Mouse (Mus musculus): ENCODE data around the gene Trim17.
"Not testable (repeated sequence)": the region's sequence is repeated elsewhere in the genome, so short reads cannot be mapped to it uniquely, and the experiment has no call there.

Trim17 gene

DNA sequence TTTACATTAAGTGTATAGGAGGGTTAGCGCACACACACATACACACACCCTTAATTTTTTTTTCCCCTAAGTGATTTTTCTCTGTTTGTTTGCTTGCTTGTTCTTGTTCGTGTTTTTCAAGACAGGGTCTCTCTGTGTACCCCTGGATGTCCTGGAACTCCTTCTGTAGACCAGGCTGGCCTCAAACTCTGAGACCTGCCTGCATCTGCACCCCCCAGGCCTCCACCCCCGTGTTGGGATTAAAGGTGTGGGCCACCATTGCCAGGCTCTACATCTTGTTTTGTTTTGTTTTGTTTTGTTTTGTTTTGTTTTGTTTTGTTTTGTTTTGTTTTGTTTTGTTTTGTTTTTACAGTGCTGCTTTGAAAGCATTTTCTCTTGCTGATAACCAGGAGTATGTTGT, 7.2 kb upstream of the Trim17 start:
- ATAC-seq (ENCODE audit: insufficient number of reproducible peaks, low FRiP score, low TSS enrichment) = no peak

GRCm38 (mm10) chr11:58947798-58948528, 6.5 kb upstream of the Trim17 start:
- 0 out of 2 replicates have a peak, but pooled peaks have one; percentile 39 for ATAC-seq (ENCODE audit: insufficient number of reproducible peaks, low FRiP score, low TSS enrichment)

- peak; percentile 91 for ATAC-seq (ENCODE audit: insufficient number of reproducible peaks, low FRiP score, low TSS enrichment)
These were observed 5.7 kb upstream of the Trim17 start, which contains the start of gene Hist3h2ba for GRCm38 (mm10) chr11:58948542-58949479. Gene Hist3h2ba (plus strand): TSS chr11:58948920.

- ATAC-seq (ENCODE audit: insufficient number of reproducible peaks, low FRiP score, low TSS enrichment) = no peak
These were observed 4.7 kb upstream of the Trim17 start for GRCm38 (mm10) chr11:58949480-58950431.

GRCm38 (mm10) chr11:58951210-58951609, 3.3 kb upstream of the Trim17 start:
- no peak for ATAC-seq (ENCODE audit: insufficient number of reproducible peaks, low FRiP score, low TSS enrichment)

- no peak for ATAC-seq (ENCODE audit: insufficient number of reproducible peaks, low FRiP score, low TSS enrichment)
These were observed 925 bp upstream of the Trim17 start for GRCm38 (mm10) chr11:58953351-58954169.

GRCm38 (mm10) chr11:58954170-58954419, 390 bp upstream of the Trim17 start:
- not testable (repeated sequence) for ATAC-seq (ENCODE audit: insufficient number of reproducible peaks, low FRiP score, low TSS enrichment)

- peak; percentile 12; the same call in 1 of the 2 replicates for ATAC-seq (ENCODE audit: insufficient number of reproducible peaks, low FRiP score, low TSS enrichment)
These were observed 820 bp downstream of the Trim17 start for GRCm38 (mm10) chr11:58955143-58955867.

DNA sequence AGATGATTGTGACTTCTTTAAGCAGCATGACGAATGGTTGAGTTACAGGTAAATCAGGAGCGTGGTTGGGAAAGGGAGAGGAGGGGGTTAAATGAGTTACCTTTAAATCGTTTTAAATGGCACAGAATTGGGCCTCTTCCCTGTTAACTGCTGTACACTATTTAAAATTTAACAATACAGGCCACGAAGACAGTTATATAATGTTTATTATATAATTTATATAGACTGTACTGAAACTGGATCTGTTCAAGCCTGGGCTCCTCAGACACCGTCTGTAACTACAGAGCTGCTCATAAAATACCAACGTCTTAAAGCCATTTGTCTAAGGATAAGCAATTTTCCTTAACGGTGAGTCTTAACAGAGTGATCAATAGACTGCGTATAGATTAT, 1.4 kb downstream of the Trim17 start:
- no peak for ATAC-seq (ENCODE audit: insufficient number of reproducible peaks, low FRiP score, low TSS enrichment)

DNA sequence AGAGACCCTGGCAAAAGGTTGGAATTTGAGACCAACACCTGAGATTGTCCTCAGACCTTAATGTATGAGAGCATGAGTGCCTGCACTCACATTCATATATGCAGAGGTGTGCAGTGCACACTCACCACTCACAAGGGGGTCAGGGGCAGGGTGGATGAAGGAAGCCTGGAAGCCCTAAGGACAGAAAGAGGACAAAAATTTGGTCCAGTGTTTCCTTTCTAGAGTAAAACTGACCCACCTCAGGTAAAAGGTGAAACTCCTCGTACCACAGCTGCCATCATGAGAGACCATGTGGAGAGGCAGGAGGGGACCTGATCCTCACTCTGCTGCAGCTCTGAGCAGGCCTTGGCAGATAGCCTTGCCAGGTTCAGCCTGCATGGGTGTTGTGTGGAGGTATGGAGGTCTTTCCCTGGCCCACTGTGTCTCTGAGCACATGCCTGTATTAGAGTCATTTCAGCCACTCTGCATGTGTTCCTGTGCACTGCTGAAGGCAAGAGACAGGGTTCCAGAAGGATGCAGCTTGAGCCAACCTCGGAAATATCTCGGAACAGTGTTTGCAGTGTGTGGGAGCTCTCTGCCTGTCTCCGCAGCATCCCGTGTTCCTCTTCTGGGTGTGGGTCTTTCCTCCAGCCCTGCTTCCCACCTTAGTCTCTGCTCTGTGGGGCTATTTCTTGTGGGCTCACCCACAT, 2.9 kb downstream of the Trim17 start:
- no peak for ATAC-seq (ENCODE audit: insufficient number of reproducible peaks, low FRiP score, low TSS enrichment)

DNA sequence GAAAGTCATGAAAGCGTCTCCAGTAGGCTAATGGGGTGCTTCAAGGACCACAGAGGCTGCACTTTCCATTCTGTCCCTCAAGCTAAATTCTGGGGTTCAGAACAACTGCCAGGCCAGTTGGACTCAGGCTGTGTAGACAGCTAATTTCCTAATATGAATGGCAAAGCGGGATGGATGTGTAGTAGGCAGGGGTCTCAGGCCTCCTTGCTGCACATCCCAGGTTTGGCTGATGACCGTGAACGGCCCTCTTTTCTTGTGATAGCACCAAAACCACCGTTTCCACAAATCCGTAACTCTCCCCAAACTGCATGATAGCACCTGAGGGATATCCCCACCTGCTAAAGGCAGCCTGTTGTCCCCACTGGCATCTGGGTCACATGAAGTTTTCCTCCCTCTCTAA, 4.1 kb downstream of the Trim17 start:
- ATAC-seq (ENCODE audit: insufficient number of reproducible peaks, low FRiP score, low TSS enrichment) = no peak

- no peak for ATAC-seq (ENCODE audit: insufficient number of reproducible peaks, low FRiP score, low TSS enrichment)
These were observed 4.8 kb downstream of the Trim17 start for GRCm38 (mm10) chr11:58959186-58959825.

DNA sequence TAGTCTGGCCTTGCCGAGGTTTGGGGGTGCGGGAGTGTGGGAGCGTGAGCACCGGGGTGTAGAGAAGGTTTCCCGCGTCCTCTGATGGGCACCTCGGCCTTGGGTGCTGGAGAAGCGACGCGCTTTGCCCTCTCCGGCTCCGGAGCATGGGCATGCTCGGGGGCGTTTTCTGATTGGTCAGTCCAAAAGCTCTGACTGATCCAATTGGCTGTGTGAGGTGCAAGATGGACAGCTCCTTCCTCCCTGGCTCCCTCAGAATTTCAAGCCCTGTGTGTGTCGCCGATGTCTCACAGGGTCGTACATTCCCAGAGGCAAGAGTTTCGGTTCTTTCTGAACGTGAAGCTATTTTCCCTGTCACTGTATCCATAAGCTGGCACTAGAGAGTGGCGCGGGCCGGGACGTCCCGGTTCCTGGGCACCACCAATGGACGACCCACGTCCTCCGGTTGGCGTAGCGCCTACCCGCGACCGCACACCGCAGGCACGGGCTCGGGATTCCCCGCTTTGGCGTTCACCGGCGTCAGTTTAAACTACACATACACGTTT, 5.5 kb downstream of the Trim17 start:
- ATAC-seq (ENCODE audit: insufficient number of reproducible peaks, low FRiP score, low TSS enrichment) = peak; percentile 94

GRCm38 (mm10) chr11:58961364-58962177, 7.1 kb downstream of the Trim17 start:
- ATAC-seq (ENCODE audit: insufficient number of reproducible peaks, low FRiP score, low TSS enrichment) = no peak

DNA sequence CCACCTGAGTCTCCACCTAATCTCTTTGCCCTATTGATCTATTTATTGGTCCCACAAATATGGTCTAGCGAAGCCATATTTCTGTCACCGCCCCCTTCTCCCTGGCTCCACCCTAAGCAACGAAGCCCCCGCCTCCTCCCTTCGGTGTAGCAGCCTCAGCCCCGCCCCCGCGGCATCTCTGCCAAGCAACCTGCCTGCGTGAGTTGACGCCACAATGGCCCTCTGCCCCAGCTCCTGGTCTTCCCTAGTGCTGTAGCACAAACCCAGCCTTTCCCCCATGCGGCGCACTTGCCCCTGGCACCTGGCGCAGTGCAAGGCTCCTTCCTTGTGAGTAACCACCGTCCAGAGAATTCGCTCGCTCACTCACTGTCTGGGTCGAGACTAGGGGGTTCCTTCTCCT, 9.1 kb downstream of the Trim17 start:
- no peak for ATAC-seq (ENCODE audit: insufficient number of reproducible peaks, low FRiP score, low TSS enrichment)

- no peak for ATAC-seq (ENCODE audit: insufficient number of reproducible peaks, low FRiP score, low TSS enrichment)
These were observed 9.7 kb downstream of the Trim17 start for GRCm38 (mm10) chr11:58964216-58964615.

Measured in cerebellum, adult (tissue).